Mouse (Mus musculus): ENCODE data around the gene Ppm1k. TPM values are rescaled to one million over a fixed set of nuclear protein-coding genes. Genes with fewer than 3 reads are reported as not detected.
"Not testable (repeated sequence)": the region's sequence is repeated elsewhere in the genome, so short reads cannot be mapped to it uniquely, and the experiment has no call there.

Ppm1k gene
- polyA plus RNA-seq, 1 experiment, result 11.4 TPM

- Histone ChIP-seq H3K4me1 (ENCODE audit: control insufficient read depth, insufficient read depth, low read length) (no peaks in the 10 kb centered on the region), H3K4me3 (ENCODE audit: insufficient read depth, low read length) (no peak overlapping the region), H3K27ac (ENCODE audit: insufficient read depth, low read length) (no peak overlapping the region)
- TF ChIP-seq CTCF (IDR thresholded peaks at IDR 0.05; ENCODE audit: borderline replicate concordance, insufficient read depth, low read length), result no peak
- TF ChIP-seq POLR2A (IDR thresholded peaks at IDR 0.05; ENCODE audit: low read depth, low read length), result no peak
Measured at GRCm38 (mm10) chr6:57513351-57514034, 21.8 kb downstream of the Ppm1k start.

- Histone ChIP-seq H3K27ac (ENCODE audit: insufficient read depth, low read length) (no peak overlapping the region), H3K4me3 (ENCODE audit: insufficient read depth, low read length) (no peak overlapping the region), H3K4me1 (ENCODE audit: control insufficient read depth, insufficient read depth, low read length) (no peaks in the 10 kb centered on the region)
- TF ChIP-seq POLR2A (IDR thresholded peaks at IDR 0.05; ENCODE audit: low read depth, low read length) (no peak), CTCF (IDR thresholded peaks at IDR 0.05; ENCODE audit: borderline replicate concordance, insufficient read depth, low read length) (no peak)
Measured at GRCm38 (mm10) chr6:57511899-57512298, 23.4 kb downstream of the Ppm1k start.

GRCm38 (mm10) chr6:57503662-57504379 is 31.4 kb downstream of the Ppm1k start:
- TF ChIP-seq POLR2A (IDR thresholded peaks at IDR 0.05; ENCODE audit: low read depth, low read length) (no peak), CTCF (IDR thresholded peaks at IDR 0.05; ENCODE audit: borderline replicate concordance, insufficient read depth, low read length) (no peak)
- Histone ChIP-seq H3K4me1 (ENCODE audit: control insufficient read depth, insufficient read depth, low read length) (no peaks in the 10 kb centered on the region), H3K4me3 (ENCODE audit: insufficient read depth, low read length) (no peak overlapping the region), H3K27ac (ENCODE audit: insufficient read depth, low read length) (no peak overlapping the region)

GRCm38 (mm10) chr6:57499209-57499608 is 36.1 kb downstream of the Ppm1k start:
- no peak overlapping the region for H3K27ac ChIP-seq (ENCODE audit: insufficient read depth, low read length)
- no peak overlapping the region for H3K4me3 ChIP-seq (ENCODE audit: insufficient read depth, low read length)
- no peaks in the 10 kb centered on the region for H3K4me1 ChIP-seq (ENCODE audit: control insufficient read depth, insufficient read depth, low read length)
- no peak for TF ChIP-seq POLR2A (IDR thresholded peaks at IDR 0.05; ENCODE audit: low read depth, low read length)
- no peak for TF ChIP-seq CTCF (IDR thresholded peaks at IDR 0.05; ENCODE audit: borderline replicate concordance, insufficient read depth, low read length)

- not testable (repeated sequence) for H3K4me1 ChIP-seq (ENCODE audit: control insufficient read depth, insufficient read depth, low read length); H3K4me3 ChIP-seq (ENCODE audit: insufficient read depth, low read length); H3K27ac ChIP-seq (ENCODE audit: insufficient read depth, low read length)
Measured at GRCm38 (mm10) chr6:57468161-57468560, 67.1 kb downstream of the Ppm1k start.

Other genes starting within 250 kb of the Ppm1k start
- gene Vmn1r16, start 206.0 kb downstream of the Ppm1k start, polyA plus RNA-seq (2011; ENCODE audit: insufficient read length, low read depth, missing spikeins), result not detected in 2 replicates
- not detected in 2 replicates for gene Vmn1r17, start 171.7 kb downstream of the Ppm1k start, polyA plus RNA-seq (2011; ENCODE audit: insufficient read length, low read depth, missing spikeins)
- not detected in 2 replicates for gene Vmn1r18, start 139.7 kb downstream of the Ppm1k start, polyA plus RNA-seq (2011; ENCODE audit: insufficient read length, low read depth, missing spikeins)
- gene Vmn1r19, start 131.7 kb downstream of the Ppm1k start, polyA plus RNA-seq (2011; ENCODE audit: insufficient read length, low read depth, missing spikeins), result not detected in 2 replicates
- gene Vmn1r20, start 106.5 kb downstream of the Ppm1k start, polyA plus RNA-seq (2011; ENCODE audit: insufficient read length, low read depth, missing spikeins), result not detected in 2 replicates
- gene Herc6, start 45.5 kb upstream of the Ppm1k start, polyA plus RNA-seq (2011; ENCODE audit: insufficient read length, low read depth, missing spikeins), result 9.1 and 12.1 TPM in 2 replicates
- gene Pyurf, start 156.6 kb upstream of the Ppm1k start, polyA plus RNA-seq (2011; ENCODE audit: insufficient read length, low read depth, missing spikeins), result 6.5 and 7.1 TPM in 2 replicates
- gene Lancl2, start 167.1 kb upstream of the Ppm1k start, polyA plus RNA-seq (2011; ENCODE audit: insufficient read length, low read depth, missing spikeins), result 17.3 and 23.2 TPM in 2 replicates